Mouse (Mus musculus) left cerebral cortex, adult 9 months (tissue): Measurements from ENCODE around the gene Ndufb5.
A peak's percentile ranks its signal among the peaks of the same experiment; 100 is the strongest.
"Not testable (repeated sequence)": the region's sequence is repeated elsewhere in the genome, so short reads cannot be mapped to it uniquely, and the experiment has no call there.

Source experiments
- DNase-seq, 2 experiments: peaks; one replicate each; pipeline ENCODE4 v3.0.0; 2022; ENCODE audit warnings: low spot score in 2 of 2

The Ndufb5 gene

DNA sequence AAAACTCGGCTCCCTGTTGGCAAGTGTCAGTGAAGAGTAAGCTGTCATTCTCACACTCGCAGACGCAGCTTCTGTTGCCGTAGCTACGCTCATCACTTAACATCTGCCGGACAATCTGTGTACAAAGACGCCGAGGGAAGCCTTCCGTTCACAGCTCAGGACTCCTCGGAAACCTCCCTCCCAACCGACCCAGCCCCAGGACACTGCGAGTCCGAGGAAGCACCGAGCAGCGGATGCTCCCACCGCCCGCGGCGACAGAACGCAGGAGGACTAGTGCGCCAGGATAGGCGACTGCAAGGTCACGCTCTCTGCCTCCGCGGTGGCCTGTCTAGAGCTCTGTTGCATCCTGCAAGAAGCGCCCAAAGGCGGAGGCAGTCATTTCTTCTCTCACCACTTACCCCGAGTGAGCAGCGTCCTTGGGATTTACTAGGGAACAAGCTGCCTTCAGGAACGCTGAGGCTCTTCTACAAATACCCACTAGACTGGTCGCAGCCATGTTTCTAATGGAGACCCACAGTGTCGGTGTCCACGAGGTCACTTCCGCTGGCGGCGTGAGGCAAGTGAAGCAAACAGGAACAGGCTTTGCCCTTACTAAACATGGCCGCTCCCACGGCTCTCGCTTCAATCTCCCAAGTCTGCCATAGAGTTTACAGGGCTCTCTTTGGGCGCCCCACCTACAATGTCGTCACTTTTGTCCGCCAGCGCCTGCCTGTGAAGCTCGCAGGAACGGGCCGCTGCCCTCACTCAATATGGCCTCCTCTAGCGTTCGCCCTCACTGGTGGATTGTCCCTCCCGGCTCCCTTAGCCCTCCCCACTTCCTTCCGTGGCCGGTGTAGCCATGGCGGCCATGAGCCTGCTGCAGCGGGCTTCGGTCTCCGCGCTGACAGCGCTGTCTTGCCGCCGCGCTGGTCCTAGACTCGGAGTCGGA, at the start of gene Ndufb5:
Gene Ndufb5, plus strand, starts transcription at position 747 of the 928 bp plus-strand sequence.
- peak; percentile 98 to 100 for DNase-seq

DNA sequence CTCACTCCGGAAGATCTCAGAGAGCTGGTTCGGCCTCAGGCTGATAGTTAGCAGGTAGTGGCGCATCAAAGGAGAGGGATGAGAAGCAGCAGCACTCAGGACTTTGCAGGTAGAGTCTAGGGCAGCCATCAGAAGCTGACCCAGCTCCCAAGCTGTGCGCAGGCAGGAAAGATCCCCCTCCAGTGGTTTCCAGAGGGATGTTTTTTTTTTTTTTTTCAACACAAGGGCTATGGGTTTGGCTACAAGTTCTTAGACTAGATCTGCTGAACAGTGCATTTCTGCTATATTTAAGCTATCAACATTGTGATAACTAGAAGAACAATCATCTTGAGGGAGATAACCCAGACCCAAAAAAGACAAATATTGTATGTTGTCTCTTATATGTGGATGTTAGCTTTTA, 49.6 kb upstream of the Ndufb5 start:
- no peak for DNase-seq

DNA sequence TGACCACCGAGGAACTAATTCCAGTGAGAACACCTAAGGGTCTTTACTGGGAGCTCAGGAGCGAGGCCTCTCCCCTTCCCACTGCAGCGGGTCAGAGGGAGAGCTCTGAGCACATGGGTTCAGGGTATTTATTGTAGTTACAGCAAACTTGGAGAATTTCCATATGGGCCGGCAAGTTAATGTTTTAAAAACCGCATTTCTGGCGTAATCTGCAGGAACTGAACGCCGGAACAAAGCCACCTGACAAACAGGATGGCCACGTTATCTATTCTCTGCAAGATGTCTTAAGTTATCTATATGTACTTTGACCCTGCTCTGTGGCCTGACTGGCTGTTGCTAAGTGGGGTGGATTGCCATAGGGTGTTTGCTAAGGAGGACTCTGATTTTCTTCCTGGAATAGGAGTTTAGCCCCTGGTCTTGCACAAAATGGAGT, 47.2 kb upstream of the Ndufb5 start:
- no peak for DNase-seq

DNA sequence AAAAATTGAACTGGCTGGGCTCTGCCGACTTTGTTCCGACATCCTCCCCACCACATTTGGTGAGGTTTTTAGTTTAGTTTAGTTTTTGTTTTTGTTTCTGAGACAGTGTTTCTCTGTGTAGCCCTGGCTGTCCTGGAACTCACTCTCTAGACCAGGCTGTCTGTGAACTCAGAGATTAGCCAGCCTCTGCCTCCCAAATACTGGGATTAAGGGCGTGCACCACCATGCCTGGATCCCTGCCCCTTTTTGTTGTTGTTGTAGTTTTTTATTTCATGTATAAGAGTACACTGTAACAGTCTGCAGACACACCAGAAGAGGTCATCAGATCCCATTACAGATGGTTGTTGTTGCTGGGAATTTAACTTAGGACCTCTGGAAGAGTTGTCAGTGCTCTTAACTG, 46.8 kb upstream of the Ndufb5 start:
- DNase-seq: no peak

DNA sequence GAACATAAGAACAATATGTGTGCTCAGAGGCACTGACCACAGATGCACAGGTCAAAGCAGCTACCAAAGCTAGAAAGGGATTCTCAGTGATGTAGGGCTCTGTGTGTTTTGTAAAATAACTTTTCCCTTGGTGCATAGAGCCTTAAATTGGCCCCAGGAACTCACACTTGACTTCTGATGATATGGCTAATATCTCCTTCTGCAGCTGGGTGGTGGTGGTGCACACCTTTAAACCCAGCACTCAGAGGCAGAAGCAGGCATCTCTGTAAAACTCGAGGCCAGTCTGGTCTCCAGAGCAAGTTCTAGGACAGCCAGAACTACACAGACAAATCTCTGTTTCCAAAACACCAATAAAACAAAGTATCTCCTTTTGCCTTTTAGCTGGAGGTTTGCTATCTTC, 45.9 kb upstream of the Ndufb5 start:
- DNase-seq: no peak

DNA sequence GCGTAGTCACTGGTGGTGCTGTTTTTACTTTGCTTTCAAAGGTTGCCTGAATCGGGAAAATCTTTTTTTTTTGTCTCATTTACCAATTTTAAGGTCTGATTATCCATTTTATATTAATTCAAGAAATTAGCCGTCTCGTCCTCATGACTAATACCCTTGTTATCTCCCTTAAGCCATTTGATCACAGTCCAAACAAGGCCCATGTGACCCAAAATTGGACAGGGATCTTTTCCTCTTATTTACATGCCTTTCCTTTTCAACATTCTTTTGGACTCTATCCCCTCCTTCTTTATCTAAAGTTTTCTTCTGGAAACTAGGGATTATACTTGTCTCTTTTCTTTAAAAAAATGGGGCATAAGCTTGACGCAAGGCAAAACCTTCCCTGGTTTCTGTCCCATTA, 44.9 kb upstream of the Ndufb5 start:
- DNase-seq: no peak

DNA sequence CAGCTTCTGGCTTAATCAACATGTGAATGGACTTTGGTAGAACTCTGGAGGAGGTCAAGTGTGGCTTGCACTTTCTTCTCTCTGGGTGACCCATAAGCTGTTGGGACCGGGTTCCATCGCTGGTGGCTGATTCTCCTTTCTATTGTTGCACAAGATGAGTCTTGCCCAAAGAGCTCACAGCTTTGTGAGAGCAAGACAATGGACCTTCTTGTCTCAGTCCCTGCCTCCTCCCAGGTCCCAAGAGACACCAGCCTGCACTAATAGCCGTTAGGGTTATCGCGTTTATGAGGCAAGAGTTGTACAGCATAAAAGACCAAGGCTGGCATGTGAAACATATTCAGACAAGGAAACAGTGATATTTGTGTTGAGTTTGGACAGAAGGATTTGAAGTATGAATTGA, 42.6 kb upstream of the Ndufb5 start:
- no peak for DNase-seq

DNA sequence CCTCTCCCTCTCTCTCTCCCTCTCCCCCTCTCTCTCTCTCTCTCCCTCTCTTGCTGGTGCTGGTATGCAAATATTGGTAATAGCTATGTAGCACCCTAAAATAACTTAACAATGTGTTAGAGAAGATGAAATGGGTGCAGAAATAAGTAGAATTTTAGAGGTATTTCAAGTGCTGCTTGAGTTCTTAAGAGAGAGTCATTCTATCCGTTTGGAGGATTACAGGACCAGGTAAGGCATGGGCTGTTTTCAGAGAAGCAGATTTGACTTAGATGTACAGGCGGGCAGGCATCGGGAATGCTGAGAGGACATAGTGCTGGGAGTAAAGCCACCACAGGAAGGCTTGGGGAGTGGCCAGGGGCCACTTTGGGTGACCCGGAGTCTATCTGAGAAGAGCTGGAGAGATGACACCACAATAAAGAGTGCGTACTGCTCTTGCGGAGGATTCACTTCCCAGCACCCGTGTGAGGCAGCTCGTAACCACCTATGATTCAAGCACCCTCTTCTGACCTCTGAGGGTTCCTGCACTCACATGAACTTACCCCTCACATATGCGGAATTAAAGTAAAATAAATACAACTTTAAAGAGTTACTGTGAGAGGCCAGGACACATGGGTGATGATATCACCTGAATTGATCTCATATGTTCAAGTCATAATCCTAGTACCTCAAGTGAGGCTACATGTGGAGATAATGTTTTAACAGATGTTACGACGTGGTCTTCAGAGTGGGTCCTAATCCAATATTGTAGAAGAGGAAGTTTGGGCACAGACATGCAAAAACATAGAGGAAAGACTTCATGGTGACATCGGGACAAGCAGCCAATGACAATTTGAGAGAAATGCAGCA, 41.8 kb upstream of the Ndufb5 start:
- no peak for DNase-seq

DNA sequence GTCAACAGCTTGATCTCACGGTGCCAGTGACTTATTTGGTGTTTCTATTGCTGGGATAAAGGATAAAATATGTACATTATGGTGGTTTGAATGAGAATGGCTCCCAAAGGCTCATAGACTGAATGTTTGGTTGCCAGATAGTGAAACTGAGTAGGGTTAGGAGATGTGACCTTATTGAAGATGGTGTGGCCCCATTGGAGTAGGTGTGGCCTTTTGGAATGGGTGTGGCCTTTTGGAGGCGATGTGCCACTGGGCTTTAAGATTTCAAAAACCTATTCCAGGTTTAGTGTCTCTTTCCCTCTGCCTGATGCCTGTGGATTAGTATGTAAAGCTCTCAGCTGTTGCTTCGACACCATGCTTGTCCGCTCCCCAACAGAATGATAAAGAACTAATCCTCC, 41.2 kb upstream of the Ndufb5 start:
- DNase-seq: no peak

DNA sequence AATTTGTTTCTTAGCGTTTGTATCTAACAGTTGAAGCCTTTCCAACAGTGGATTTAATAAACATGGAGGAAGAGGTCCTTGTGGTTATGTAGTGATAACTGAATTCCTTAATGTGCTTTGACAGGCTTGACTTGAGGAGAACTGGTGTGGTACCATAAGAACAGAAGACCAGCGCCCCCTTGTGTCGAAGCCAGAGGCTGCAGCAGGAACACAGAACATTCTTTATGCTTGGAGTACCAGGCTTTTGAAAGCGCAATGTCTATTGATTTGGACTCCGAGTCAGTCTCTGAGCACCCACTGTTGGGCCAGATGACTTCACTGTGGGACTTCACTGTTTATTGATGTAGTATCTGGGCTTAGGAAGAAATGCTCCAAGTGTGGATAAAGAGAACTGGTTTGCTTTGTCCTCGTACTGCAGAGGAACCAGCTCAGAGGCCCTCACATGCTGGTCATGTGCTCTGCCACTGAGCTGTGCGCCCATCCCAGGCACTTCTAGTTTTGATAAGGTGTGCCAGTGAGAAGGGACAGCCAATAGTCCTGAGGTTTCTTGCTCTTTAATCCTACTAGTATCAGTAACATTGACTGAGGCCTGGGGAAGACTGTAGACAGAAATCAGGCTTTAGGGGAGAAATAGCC, 38.4 kb upstream of the Ndufb5 start:
- peak; percentile 80 to 98 for DNase-seq

DNA sequence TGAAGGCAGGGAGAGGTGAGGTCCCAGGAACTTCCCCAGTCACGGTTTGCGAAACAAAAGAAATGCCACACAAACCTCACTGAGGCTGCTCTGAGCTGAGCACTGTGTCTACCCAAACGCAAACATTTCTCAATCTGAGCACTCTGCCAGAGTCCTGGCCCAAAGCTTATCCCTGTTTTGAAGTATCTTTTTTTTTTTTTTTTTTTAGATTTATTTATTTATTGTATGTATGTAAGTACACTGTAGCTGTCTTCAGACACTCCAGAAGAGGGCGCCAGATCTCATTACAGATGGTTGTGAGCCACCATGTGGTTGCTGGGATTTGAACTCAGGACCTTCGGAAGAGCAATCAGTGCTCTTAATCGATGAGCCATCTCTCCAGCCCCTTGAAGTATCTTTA, 32.8 kb upstream of the Ndufb5 start:
- not testable (repeated sequence) for DNase-seq

DNA sequence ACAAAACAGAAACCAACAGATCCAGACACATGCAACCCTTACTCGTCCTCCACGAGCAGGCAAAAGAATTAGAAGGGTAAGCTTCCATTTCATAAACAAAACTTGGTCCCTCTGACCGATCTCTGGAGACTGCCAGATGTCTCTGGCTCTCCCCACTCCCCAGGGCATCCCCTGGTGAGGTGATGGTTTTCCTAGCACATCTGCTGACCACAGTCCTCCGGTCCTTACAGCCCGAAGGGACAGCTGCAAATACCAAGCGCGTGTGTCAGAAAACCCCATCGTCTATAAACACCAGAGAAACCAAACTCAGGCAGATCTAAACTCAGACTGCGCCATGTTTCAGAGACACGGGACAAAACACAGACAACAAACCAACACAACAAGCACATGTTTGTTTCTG, 32.2 kb upstream of the Ndufb5 start:
- not testable (repeated sequence) for DNase-seq

DNA sequence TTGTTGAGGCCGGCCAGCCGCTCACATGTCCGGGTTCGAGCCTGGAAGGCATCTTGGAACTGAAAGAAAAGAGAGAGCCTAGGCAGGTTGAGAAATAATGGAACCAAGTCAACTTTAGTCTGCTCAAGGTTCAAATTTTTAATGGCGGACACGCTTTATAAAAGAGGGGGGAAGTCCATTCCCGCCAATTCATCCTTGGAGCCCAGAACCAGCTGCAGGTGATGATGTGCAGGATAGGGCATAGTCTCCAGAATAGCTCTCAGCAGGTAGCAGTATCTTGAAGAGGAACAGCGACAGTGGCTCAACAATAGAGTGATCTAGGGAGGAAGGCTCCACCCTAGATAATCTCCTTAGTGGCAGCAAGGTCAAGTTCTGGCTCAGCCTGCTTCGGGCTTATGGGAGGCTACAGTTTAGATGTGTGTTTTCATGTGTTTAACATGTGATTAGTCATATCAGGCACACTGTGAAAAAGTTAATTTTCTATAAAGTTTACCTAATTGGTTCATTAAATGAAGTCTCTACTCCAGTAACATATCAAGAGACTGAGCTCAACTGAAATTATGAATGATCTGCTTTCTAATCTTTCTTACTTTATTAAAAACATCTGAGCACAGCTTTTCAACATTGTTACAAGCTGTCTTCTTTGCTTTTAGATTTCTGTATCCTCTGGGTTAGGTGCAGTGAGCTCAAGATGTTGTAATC, 31.0 kb upstream of the Ndufb5 start, which contains the start of gene Actl6a:
Gene Actl6a, plus strand, starts transcription at position 652 of the 702 bp plus-strand sequence.
- not testable (repeated sequence) for DNase-seq

DNA sequence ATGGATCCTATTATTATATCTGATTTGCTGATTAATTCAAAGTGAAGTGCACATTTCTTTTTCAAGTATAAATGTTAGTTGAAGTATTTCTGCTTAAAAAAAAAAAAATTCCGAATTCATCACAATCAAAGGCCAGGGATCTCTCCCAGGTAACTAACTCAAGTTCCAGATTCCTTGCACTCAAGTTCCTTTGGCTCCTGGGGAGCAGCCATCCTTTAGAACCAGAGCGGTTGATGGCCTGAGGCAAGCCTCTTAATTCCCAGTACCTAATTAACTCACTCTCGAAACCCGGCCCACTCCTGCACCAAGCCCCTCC, 28.8 kb upstream of the Ndufb5 start:
- DNase-seq: no peak

DNA sequence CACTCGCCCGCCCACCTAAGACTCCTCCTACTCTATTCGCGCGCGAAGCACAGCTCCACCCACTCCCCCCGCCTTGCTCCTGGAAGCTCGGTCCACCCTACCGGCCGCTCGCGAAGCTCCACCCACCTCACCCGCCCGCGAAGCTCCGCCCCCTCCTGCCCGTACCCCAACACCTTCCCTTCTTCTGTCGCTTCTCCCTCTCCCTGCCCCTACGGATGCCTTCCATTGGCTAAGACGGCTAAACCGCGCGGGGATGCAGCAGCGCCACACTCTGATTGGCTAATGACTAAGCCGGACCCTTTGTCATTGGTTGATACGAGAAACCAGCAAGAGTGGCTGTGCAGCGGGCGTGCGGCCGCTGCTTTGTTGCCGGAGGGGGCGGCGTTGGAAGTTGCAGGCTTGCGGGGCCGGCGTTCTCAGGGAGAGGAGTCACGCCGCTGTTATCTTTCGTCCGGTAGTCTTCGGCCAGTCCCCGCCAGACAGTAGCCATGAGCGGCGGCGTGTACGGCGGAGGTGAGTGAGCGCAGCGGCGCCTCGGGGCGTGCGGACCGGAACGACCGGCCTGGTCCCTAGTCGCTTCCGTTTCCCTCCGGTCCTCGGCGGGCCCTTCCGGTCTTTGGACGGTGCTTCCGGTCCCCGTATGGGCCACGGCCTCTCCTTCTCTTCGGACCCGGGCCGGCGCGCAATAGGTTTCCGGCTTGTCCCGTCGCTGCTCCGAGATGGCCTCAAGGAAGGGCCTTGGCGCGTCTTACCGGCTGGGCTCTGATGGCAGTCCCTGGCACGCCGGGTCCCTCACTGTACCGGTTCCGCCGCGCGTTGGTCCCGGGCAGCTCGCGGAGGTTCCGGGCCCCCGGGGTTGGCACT, 28.2 kb upstream of the Ndufb5 start:
- DNase-seq: peak; percentile 97 to 99

DNA sequence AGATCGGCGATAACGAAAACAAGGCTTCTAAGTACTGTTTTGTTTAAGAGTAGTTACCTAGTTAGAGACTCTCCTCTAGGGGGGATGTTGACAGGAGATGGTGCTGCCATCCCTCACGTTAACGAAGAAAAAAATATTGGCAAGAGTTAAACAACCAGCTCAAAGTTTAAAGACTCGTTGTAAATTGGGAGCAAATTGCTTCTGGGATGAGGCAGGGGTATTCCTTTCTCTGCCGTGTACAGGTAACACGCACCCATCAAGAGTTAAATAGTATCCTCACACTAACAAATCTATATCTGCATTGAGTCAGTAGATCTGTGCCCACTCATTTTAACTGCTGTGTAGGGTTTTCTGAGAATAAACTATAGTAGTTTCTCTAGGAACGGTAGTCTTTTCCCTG, 27.4 kb upstream of the Ndufb5 start:
- DNase-seq: no peak

DNA sequence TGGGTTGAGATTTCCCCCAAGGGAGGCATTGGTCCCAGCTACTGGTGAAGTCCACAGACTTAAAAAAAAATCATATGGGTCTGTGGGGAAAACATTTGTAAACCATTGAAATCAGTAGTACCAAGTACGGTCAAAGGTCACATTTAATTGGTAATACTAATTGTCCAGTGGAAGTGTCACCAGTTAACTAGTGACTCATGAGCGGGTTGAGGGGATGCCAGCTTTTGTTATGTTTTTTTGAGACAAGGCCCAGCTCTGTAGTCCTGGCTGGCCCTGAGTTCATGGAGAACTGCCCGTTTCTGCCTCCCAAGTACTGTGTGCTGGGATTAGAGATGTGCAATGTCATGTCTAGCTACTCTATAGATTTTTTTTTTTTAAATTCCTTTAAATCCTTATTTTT, 23.1 kb upstream of the Ndufb5 start:
- DNase-seq: no peak

DNA sequence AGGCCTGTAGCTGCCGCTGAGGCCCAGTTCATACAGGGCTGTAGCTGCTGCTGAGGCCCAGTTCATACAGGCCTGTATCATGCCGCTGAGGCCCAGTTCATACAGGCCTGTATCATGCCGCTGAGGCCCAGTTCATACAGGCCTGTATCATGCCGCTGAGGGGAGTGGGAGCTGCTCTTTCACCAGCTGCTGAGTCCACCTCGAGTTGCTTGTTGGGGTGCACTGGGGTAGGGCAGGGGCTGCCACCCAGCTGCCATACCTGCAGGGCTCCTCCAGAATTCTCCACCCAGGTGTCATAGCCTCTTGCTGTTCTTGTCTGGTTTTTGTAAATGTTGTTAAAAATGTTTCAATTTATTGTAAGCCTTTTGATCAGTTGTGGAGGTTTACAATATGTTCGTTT, 19.4 kb upstream of the Ndufb5 start:
- DNase-seq: not testable (repeated sequence)

DNA sequence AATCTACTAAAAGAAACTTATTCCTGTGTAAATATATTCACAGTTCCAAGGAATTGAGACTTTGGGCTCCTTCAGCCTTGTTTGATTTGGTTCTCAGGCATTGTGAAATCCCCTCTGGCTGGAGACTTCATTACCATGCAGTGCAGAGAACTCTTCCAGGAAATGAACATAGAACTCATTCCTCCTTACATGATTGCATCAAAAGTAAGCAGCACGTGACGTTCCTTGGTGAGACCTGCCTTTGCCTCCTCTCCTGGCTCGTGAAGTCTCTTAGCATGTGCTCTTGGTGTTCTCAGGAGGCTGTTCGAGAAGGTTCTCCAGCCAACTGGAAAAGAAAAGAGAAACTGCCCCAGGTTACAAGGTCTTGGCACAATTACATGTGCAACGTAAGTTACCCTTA, 18.5 kb upstream of the Ndufb5 start:
- no peak for DNase-seq

DNA sequence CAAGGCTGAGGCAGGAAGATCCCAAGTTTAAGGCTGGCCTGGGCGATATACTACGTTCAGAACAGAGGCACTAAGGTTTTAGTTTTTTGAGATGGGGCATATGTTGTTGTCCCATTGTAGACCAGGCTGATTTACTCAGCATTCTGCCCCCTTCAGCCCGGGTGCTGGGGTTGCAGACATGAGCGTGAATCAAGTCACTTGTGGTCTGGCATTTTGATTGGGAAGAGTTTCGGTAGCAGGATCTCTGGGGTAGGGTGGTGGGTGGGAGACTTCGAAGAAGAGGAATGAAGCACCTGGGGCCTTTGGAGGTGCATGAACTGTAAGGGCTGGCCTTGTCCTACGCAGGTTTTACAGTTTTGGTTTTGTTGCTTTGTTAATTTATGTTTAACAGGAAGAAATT, 12.6 kb upstream of the Ndufb5 start:
- no peak for DNase-seq

DNA sequence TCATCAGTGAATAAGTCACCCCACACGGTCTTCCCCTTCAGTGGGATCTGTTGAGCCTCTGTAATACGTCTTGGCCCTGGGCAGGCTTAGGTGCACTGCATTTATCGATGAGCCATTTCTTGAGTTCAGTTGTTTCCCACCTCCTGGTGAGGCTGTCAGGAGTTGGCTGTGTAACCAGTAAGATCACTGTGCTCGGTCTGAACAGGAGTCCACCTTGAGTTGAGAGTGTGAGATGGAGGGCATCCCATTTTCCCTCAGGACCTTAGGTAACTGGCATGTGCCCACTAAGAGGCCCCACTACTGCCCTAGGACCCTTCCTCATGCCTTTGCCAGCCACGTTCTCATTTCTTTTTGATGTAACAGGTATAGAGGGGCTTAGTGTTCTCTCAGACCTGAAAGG, 10.8 kb upstream of the Ndufb5 start:
- DNase-seq: no peak
